Mouse (Mus musculus) 3T3-L1 (cell line): Measurements from ENCODE around the gene Smarca4.
"Not testable (repeated sequence)": the region's sequence is repeated elsewhere in the genome, so short reads cannot be mapped to it uniquely, and the experiment has no call there.

Experiments
- DNase-seq: peaks from one replicate; pipeline ENCODE4 v3.0.0-alpha.2; 2015; ENCODE audit warnings: low read depth, low spot score

Gene Smarca4

GRCm38 (mm10) chr9:21662034-21662433 lies 46.1 kb downstream of the Smarca4 start:
- no peak for DNase-seq

- DNase-seq, result peak; percentile 30
Observed at GRCm38 (mm10) chr9:21668946-21669345, 53.0 kb downstream of the Smarca4 start.

- no peak for DNase-seq
Observed at GRCm38 (mm10) chr9:21670354-21670753, 54.4 kb downstream of the Smarca4 start.

GRCm38 (mm10) chr9:21671753-21672152 lies 55.8 kb downstream of the Smarca4 start:
- DNase-seq, result no peak

GRCm38 (mm10) chr9:21677706-21678105 lies 61.7 kb downstream of the Smarca4 start:
- no peak for DNase-seq

GRCm38 (mm10) chr9:21680448-21680847 lies 64.5 kb downstream of the Smarca4 start:
- DNase-seq, result no peak

GRCm38 (mm10) chr9:21682827-21683226 lies 66.9 kb downstream of the Smarca4 start:
- DNase-seq, result peak; percentile 37

- DNase-seq, result no peak
Observed at GRCm38 (mm10) chr9:21683897-21684296, 67.9 kb downstream of the Smarca4 start.

- DNase-seq, result no peak
Observed at GRCm38 (mm10) chr9:21688554-21688953, 72.6 kb downstream of the Smarca4 start.

- peak; percentile 65 for DNase-seq
Observed at GRCm38 (mm10) chr9:21690031-21690430, 74.1 kb downstream of the Smarca4 start.

GRCm38 (mm10) chr9:21691862-21692261 lies 75.9 kb downstream of the Smarca4 start:
- DNase-seq, result peak; percentile 55

GRCm38 (mm10) chr9:21692491-21692890 lies 76.5 kb downstream of the Smarca4 start:
- peak; percentile 74 for DNase-seq

- DNase-seq, result no peak
Observed at GRCm38 (mm10) chr9:21694071-21694470, 78.1 kb downstream of the Smarca4 start.

- no peak for DNase-seq
Observed at GRCm38 (mm10) chr9:21695229-21695792, 79.3 kb downstream of the Smarca4 start.

- DNase-seq, result no peak
Observed at GRCm38 (mm10) chr9:21697121-21697520, 81.2 kb downstream of the Smarca4 start.

GRCm38 (mm10) chr9:21699280-21699679 lies 83.3 kb downstream of the Smarca4 start:
- not testable (repeated sequence) for DNase-seq

- DNase-seq, result no peak
Observed at GRCm38 (mm10) chr9:21701091-21701490, 85.1 kb downstream of the Smarca4 start.

- DNase-seq, result no peak
Observed at GRCm38 (mm10) chr9:21703494-21703893, 87.5 kb downstream of the Smarca4 start.

GRCm38 (mm10) chr9:21706085-21706484 lies 90.1 kb downstream of the Smarca4 start:
- DNase-seq, result no peak

GRCm38 (mm10) chr9:21706586-21707265 lies 90.8 kb downstream of the Smarca4 start:
- no peak for DNase-seq

- DNase-seq, result no peak
Observed at GRCm38 (mm10) chr9:21709340-21709739, 93.4 kb downstream of the Smarca4 start.

GRCm38 (mm10) chr9:21715298-21715697 lies 99.3 kb downstream of the Smarca4 start:
- DNase-seq, result peak; percentile 57

- no peak for DNase-seq
Observed at GRCm38 (mm10) chr9:21717015-21717414, 101.0 kb downstream of the Smarca4 start.
